Mouse (Mus musculus): Measurements from ENCODE around the gene Pitx2.

The Pitx2 gene

GRCm38 (mm10) chr3:129199609-129200500 lies at the start of gene Pitx2:
Pitx2 (plus strand) TSS chr3:129199878.
- no peak for DNase-seq (ENCODE audit: low read depth)

- no peak for DNase-seq (ENCODE audit: low read depth)
These were observed 49.7 kb upstream of the Pitx2 start for GRCm38 (mm10) chr3:129150001-129150400.

- no peak for DNase-seq (ENCODE audit: low read depth)
These were observed 48.5 kb upstream of the Pitx2 start for GRCm38 (mm10) chr3:129151096-129151685.

- DNase-seq (ENCODE audit: low read depth) = no peak
These were observed 40.8 kb upstream of the Pitx2 start for GRCm38 (mm10) chr3:129158812-129159370.

- no peak for DNase-seq (ENCODE audit: low read depth)
These were observed 38.2 kb upstream of the Pitx2 start for GRCm38 (mm10) chr3:129161333-129162035.

- DNase-seq (ENCODE audit: low read depth) = no peak
These were observed 35.4 kb upstream of the Pitx2 start for GRCm38 (mm10) chr3:129164246-129164645.

GRCm38 (mm10) chr3:129165715-129166114 lies 34.0 kb upstream of the Pitx2 start:
- DNase-seq (ENCODE audit: low read depth) = no peak

GRCm38 (mm10) chr3:129166684-129167083 lies 33.0 kb upstream of the Pitx2 start:
- DNase-seq (ENCODE audit: low read depth) = no peak

GRCm38 (mm10) chr3:129170416-129170815 lies 29.3 kb upstream of the Pitx2 start:
- DNase-seq (ENCODE audit: low read depth) = no peak

GRCm38 (mm10) chr3:129171789-129172188 lies 27.9 kb upstream of the Pitx2 start:
- DNase-seq (ENCODE audit: low read depth) = no peak

- DNase-seq (ENCODE audit: low read depth) = no peak
These were observed 5.2 kb upstream of the Pitx2 start for GRCm38 (mm10) chr3:129194436-129194835.

- no peak for DNase-seq (ENCODE audit: low read depth)
These were observed 4.6 kb upstream of the Pitx2 start for GRCm38 (mm10) chr3:129195036-129195435.

GRCm38 (mm10) chr3:129195816-129196549 lies 3.7 kb upstream of the Pitx2 start:
- DNase-seq (ENCODE audit: low read depth) = no peak

GRCm38 (mm10) chr3:129196550-129196919 lies 3.1 kb upstream of the Pitx2 start:
- DNase-seq (ENCODE audit: low read depth) = no peak

- no peak for DNase-seq (ENCODE audit: low read depth)
These were observed 2.6 kb upstream of the Pitx2 start for GRCm38 (mm10) chr3:129197035-129197434.

- no peak for DNase-seq (ENCODE audit: low read depth)
These were observed 1.7 kb upstream of the Pitx2 start for GRCm38 (mm10) chr3:129197786-129198626.

- DNase-seq (ENCODE audit: low read depth) = no peak
These were observed 1.1 kb upstream of the Pitx2 start for GRCm38 (mm10) chr3:129198627-129198903.

- DNase-seq (ENCODE audit: low read depth) = no peak
These were observed 494 bp upstream of the Pitx2 start for GRCm38 (mm10) chr3:129199160-129199608.

- no peak for DNase-seq (ENCODE audit: low read depth)
These were observed 818 bp downstream of the Pitx2 start for GRCm38 (mm10) chr3:129200501-129200890.

- DNase-seq (ENCODE audit: low read depth) = no peak
These were observed 1.5 kb downstream of the Pitx2 start for GRCm38 (mm10) chr3:129201156-129201555.

GRCm38 (mm10) chr3:129201681-129202255 lies 2.1 kb downstream of the Pitx2 start:
- DNase-seq (ENCODE audit: low read depth) = no peak

Data from c-Kit-positive CD71-negative TER-119-negative erythroid progenitor cells, embryonic 14.5 days (primary cell).